Mouse (Mus musculus) spleen, postnatal 14 days (tissue): ENCODE data around the gene Ypel3.
"Not testable (repeated sequence)": the region's sequence is repeated elsewhere in the genome, so short reads cannot be mapped to it uniquely, and the experiment has no call there.

Experiments used
- DNase-seq, 2 experiments: peaks; one replicate each; pipeline ENCODE4 v3.0.0; 2021 to 2022; ENCODE audit warnings: low spot score in 2 of 2

The Ypel3 gene

DNA sequence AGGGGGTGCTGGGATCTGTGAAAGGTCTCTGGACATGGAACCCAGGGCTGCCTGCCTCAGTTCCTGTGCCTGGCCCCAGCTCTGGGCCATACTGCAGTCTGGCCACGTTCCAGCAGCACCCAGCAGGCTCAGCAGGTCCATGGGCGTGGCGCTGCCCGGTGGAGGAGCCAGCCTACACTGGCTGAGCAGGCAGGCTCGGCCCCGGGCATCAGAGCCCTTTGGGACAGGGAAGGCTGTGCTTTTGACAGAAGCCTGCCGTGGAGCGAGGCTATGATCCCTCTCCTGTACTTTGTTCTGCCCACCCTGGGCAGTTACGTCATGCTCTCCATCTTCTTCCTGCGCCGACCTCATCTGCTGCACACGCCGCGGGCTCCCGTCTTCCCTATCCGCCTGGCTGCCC lies 10.6 kb upstream of the Ypel3 start, which contains the start of gene Gdpd3:
Gene Gdpd3, plus strand, starts transcription at position 134 of the 400 bp plus-strand sequence.
- DNase-seq, result peak; percentile 46 to 59

DNA sequence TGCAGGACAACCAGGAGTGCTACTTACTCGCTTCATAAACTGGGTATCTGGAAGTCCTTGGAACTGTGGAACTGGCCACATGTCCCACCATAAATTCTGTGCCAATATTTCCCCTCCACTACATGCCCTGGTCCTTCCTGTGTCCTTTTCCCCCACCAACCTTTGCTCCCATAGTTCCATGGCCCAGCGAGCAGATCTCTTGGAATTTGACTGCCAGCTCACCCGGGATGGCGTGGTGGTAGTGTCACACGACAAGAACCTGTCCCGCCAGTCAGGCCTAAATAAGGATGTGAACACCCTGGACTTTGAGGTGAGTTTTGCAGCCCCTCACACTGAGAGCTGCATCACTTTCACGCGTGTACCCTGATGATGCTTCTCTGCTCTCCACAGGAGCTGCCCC lies 9.8 kb upstream of the Ypel3 start:
- no peak for DNase-seq

- DNase-seq, result no peak
Measured at GRCm38 (mm10) chr7:126770784-126771183, 6.0 kb upstream of the Ypel3 start.

DNA sequence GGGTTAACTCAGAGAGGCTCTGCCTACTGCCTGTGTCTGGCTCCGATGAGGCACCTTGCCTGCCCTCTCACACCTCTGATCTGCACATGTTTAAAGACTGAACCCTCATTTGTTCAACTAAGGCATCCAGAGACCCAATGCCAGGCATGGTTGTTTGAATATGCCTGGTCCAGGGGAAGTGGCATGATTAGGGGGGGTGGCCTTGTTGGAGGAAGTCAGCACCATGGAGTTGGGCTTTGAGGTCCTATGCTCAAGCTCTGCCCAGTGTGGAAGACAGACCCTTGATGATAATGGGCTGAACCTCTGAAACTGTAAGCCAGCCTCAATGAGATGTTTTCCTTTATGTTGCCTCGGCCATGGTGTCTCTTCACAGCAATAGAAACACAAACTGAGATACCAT lies 3.4 kb upstream of the Ypel3 start:
- DNase-seq, result no peak

- DNase-seq, result no peak
Measured at GRCm38 (mm10) chr7:126774463-126774862, 2.3 kb upstream of the Ypel3 start.

GRCm38 (mm10) chr7:126775185-126775977 lies 1.4 kb upstream of the Ypel3 start:
- DNase-seq, result no peak

DNA sequence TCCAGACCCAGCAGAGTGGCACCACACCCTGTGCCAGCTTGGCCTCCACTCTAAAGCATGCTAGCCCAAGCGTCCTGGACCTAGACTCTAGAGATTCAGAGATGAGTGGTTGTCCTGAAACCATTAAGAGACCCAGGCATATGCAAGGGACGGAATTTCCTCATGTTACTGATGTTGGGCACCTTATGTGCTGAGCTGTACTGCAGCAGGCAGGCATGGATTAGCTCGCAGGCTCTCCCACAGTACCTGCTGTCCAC lies 849 bp upstream of the Ypel3 start:
- no peak for DNase-seq

- no peak for DNase-seq
Measured at GRCm38 (mm10) chr7:126777476-126777875, 721 bp downstream of the Ypel3 start.

- no peak for DNase-seq
Measured at GRCm38 (mm10) chr7:126778147-126778546, 1.4 kb downstream of the Ypel3 start.

GRCm38 (mm10) chr7:126779101-126779500 lies 2.3 kb downstream of the Ypel3 start:
- DNase-seq, result not testable (repeated sequence)

GRCm38 (mm10) chr7:126779983-126780970 lies 3.5 kb downstream of the Ypel3 start:
- DNase-seq, result peak; percentile 75 to 86

GRCm38 (mm10) chr7:126780971-126781635 lies 4.3 kb downstream of the Ypel3 start, which contains the start of gene Tbx6:
TSS of gene Tbx6 (plus strand) at chr7:126781483.
- DNase-seq, result no peak

GRCm38 (mm10) chr7:126781661-126782370 lies 5.1 kb downstream of the Ypel3 start:
- no peak for DNase-seq

GRCm38 (mm10) chr7:126782693-126783092 lies 5.9 kb downstream of the Ypel3 start:
- no peak for DNase-seq

DNA sequence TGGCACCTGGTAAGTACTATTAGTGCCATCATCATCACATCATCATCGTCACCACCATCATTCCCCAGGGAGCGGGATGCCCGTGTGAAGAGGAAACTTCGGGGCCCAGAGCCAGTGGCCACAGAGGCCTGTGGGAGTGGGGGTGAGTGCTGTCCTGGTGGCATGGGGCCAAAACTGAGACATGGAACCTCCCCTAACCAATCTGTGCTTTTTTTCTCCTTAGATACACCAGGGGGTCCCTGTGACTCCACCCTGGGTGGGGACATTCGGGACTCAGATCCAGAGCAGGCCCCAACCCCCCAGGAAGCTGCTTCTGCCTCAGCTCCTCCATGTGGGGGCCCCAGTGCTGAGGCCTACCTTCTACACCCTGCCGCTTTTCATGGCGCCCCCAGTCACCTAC lies 7.7 kb downstream of the Ypel3 start:
- no peak for DNase-seq

- DNase-seq, result no peak
Measured at GRCm38 (mm10) chr7:126785056-126785455, 8.3 kb downstream of the Ypel3 start.

- DNase-seq, result no peak
Measured at GRCm38 (mm10) chr7:126786142-126786541, 9.4 kb downstream of the Ypel3 start.

DNA sequence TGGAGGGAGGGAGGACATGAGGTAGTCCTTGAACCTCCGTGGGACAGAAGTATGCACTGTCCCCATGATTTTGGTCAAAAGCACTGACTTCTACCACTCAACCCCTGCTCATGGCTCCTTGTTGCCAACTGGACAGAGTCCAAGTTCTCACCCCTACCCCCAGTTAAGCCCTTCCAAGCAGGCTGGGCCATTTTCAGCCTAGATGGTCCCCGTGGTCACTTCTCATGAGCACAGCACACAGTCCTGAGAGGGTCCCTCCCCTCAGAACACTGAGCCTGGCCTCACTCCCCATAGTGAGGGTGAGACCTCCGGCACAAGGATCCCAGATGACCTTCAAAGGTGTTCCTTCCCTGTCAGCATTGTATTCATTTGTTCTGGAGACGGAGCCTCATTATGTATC lies 12.4 kb downstream of the Ypel3 start:
- DNase-seq, result no peak

DNA sequence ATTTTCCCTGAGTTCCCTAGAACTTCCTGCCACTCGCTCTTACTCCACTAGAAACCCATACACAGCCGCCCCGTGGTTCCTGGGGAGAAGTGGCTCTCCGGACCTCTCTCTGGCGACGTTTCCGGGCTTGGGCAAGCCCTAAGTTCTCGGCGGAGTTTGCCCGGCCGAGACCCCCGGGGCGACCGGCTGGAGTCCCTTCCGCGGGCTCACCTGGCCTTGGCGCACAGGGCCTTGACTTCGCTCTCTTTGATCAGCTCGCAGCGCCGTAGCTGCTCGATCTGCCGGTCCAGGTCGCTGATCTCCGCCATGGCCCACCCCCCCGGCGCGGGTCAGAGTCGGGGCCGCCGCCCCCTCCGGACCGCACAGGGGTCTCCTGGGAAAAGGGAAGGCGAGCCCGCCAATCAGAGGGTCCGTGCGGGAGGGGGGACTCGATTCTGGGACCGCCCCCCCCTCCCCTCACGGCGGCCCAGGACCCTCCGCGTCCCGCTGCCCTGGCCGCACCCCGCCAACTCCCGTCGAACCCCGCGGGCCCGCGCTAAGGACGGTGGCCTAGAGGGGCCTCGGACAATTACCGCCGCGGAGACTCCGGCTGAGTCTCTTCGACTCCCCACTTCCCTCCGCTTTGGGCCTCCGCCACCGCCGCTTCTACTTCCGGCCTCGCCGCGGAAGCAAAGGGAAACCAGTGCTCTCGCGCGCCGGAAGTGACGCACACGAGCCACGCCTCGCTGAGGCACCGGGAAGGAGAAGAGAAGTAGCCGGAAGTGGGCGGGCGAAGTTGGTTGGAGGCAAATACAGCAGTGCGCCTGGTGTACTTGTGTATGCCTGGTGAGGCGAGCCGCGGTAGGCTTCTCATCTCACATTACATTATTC lies 15.3 kb downstream of the Ypel3 start, which contains the start of gene Ppp4c:
Gene Ppp4c, minus strand, starts transcription at position 646 of the 870 bp plus-strand sequence.
- DNase-seq, result peak; percentile 90 to 96

DNA sequence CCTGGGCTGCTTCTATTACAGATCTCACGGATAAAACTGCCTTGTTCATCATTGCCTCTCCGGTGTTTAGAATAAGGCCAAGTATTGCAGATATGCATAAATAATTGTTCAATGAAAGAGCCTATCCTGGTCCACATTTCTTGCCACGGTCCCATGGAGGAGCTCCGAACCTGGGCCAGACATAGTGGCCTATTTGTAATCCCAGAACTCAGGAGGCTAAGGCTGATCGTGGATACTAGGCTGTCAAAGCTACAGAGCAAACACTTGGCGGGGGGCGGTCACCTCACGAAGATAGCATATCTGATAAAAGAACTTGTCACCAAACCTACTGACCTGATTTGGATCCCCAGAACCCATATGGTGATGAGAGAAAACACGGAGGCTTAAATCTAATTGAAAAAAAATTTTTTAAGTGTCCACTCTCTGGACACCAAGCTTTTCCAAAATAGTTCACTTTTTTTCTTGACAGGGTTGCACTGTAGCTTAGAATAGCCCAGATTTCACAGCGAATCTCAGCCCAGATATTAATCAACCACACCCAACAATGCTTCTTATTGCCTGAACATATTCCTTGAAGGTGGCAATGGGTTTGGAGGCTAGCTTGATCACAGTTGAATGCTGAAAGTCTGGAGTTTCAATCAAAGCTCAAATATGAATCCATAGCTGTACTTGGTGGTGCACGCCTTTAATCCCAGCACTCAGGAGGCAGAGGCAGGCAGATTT lies 16.1 kb downstream of the Ypel3 start:
- no peak for DNase-seq
